Mouse (Mus musculus) Patski (cell line): ENCODE measurements around the gene Ccdc136. TPM values are rescaled to one million over a fixed set of nuclear protein-coding genes. Genes with fewer than 3 reads are reported as not detected.
A peak's percentile ranks its signal among the peaks of the same experiment; 100 is the strongest.
"Not testable (repeated sequence)": the region's sequence is repeated elsewhere in the genome, so short reads cannot be mapped to it uniquely, and the experiment has no call there.

Experiments used
- ATAC-seq: fragments of 100-300 bp; one replicate; pipeline ENCODE4 v1.8.0; 2021
- CTCF ChIA-PET: fragments of 350-600 bp; sonication (Branson Sonifier 250); formaldehyde crosslinking; loops from one replicate; lab custom pipeline; 2022; ENCODE audit warnings: inconsistent platforms; lab: Charles Lee
- POLR2A ChIA-PET: fragments of 350-600 bp; sonication (Branson Sonifier 250); formaldehyde crosslinking; loops from one replicate; lab custom pipeline; 2022; ENCODE audit warnings: antibody characterized with exemption, inconsistent platforms; lab: Charles Lee
- DNase-seq: peaks from one replicate; pipeline ENCODE4 v3.0.0-alpha.2; 2011; ENCODE audit warnings: low read depth, low spot score
- H3K27me3 ChIP-seq: fragments of 371-371 bp; one replicate; pipeline ENCODE4 v1.5.1; 2021
- CTCF ChIP-seq: fragments of 100-300 bp; IDR thresholded peaks from one replicate; pipeline ENCODE4 v1.5.1; 2021
- in situ Hi-C: fragments of 300-500 bp; cut with MboI; formaldehyde crosslinking; loops from 3 replicates; pipeline ENCODE4 v1.11.1; 2018; ENCODE audit warnings: low pct_unique_long_range_greater_than_20kb, mixed read lengths
- polyA plus RNA-seq: library from polyadenylated mRNA; unstranded; gene quantifications from one replicate; pipeline ENCODE4 v1.2.3, GENCODE M21; 2021

The Ccdc136 gene
- polyA plus RNA-seq, 1 experiment from 2014 or later, result 27.6 TPM

- peak; percentile 83 for DNase-seq
- ATAC-seq, result peak; percentile 89
- ChIA-PET CTCF (interaction anchor here (1.2 kb wide), 1 partner anchor 14 kb away, joined by 3 read pairs; the partner anchor contains the start of gene Calu), POLR2A (interaction anchor here (0.7 kb wide), 1 partner anchor 11 kb away, joined by 3 read pairs; no protein-coding TSS in a partner anchor)
- no peaks in the 10 kb centered on the region for H3K27me3 ChIP-seq
- in situ Hi-C loops, result no loop called here
- peak; percentile 83 for TF ChIP-seq CTCF
These were observed 33.6 kb upstream of the Ccdc136 start for GRCm38 (mm10) chr6:29362246-29363128.

GRCm38 (mm10) chr6:29363129-29363515 is 33.0 kb upstream of the Ccdc136 start:
- no peak for TF ChIP-seq CTCF
- ChIA-PET POLR2A (interaction anchor here (0.7 kb wide), 1 partner anchor 10 kb away, joined by 3 read pairs; no protein-coding TSS in a partner anchor), CTCF (interaction anchor here (1.2 kb wide), 1 partner anchor 15 kb away, joined by 3 read pairs; the partner anchor contains the start of gene Calu)
- DNase-seq (no peak), ATAC-seq (no peak)
- in situ Hi-C loops, result no loop called here
- H3K27me3 ChIP-seq, result no peaks in the 10 kb centered on the region

GRCm38 (mm10) chr6:29365277-29365676 is 30.8 kb upstream of the Ccdc136 start:
- ChIA-PET POLR2A (interaction anchor here (0.6 kb wide), 1 partner anchor 277 kb away, joined by 3 read pairs; no protein-coding TSS in a partner anchor), CTCF (interaction anchor here (1.2 to 1.8 kb wide), 2 partner anchors 9 to 11 kb away, joined by 3 to 4 read pairs; no protein-coding TSS in a partner anchor)
- DNase-seq (no peak), ATAC-seq (no peak)
- no peak for TF ChIP-seq CTCF
- in situ Hi-C loops, result no loop called here
- no peaks in the 10 kb centered on the region for H3K27me3 ChIP-seq

DNA sequence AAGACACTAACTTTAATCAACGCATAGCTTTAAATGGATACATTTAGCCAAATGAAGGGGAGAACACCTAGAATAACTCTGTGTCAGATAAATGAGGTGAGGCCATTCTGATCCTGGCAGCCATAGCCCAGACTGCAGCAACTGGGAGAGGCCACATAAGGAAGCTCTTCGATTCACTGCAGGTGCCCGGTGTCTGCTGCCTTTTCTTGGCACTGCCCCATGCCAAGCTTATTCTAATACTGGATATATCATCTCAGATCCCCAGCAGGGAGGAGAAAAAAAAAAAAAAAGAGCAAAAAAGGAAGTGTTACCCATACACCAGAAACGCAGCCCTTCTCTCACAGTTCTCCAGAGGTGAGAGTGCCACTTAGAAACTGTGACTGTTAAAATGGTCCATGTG is 18.7 kb upstream of the Ccdc136 start:
- CTCF ChIA-PET, result interaction anchor here (1.2 kb wide), 1 partner anchor 18 kb away, joined by 3 read pairs; no protein-coding TSS in a partner anchor
- POLR2A ChIA-PET, result no interaction called here
- in situ Hi-C loops, result no loop called here
- DNase-seq (no peak), ATAC-seq (no peak)
- TF ChIP-seq CTCF, result no peak
- H3K27me3 ChIP-seq, result no peaks in the 10 kb centered on the region

DNA sequence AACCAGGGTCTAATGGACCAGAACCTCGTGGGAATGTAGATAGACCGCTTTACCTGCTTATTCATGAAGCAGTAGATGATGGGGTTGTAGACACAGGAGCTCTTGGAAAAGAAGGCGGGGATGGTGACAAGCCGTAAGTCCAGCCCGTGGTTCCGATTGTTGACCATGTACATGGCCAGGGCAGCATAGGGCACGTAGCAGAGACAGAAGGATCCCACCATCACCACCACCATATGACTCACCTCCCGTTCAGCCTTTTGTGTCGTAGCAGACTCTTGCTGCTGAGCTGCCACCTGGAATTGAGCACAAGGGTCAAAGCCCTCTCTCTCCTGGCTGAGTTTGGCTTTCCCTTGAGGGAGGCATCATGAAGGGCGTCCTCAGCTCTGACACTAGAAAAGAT is 17.4 kb upstream of the Ccdc136 start:
- in situ Hi-C loops, result no loop called here
- POLR2A ChIA-PET, result no interaction called here

GRCm38 (mm10) chr6:29379954-29380353 is 16.2 kb upstream of the Ccdc136 start:
- in situ Hi-C loops, result no loop called here
- DNase-seq (no peak), ATAC-seq (no peak)
- no peaks in the 10 kb centered on the region for H3K27me3 ChIP-seq
- POLR2A ChIA-PET, result no interaction called here
- CTCF ChIA-PET, result no interaction called here
- TF ChIP-seq CTCF, result no peak

More for the DNA sequence above, 17.4 kb upstream of the Ccdc136 start:
- DNase-seq (no peak), ATAC-seq (no peak)
- H3K27me3 ChIP-seq, result no peaks in the 10 kb centered on the region
- CTCF ChIA-PET, result no interaction called here
- TF ChIP-seq CTCF, result no peak

DNA sequence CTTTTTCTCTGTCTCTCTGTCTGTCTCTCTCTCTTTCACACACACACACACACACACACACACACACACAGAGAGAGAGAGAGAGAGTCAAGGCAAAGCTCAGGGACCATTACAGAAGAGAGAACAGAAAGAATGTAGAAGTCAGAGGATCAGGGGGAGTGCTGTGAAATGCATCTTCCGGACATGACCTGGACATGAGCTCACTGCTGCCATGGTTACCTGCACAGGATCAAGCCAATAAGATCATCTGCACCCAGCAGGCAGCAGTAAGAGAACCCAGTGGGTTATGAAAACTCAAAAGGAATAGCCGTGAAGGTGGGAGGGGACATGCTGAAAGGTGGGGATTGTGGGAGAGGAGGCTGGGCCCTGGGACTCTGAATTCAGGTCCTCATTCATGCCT is 13.7 kb upstream of the Ccdc136 start:
- in situ Hi-C loops, result no loop called here
- DNase-seq, result no peak
- ATAC-seq, result peak; percentile 54
- no peaks in the 10 kb centered on the region for H3K27me3 ChIP-seq
- ChIA-PET POLR2A (no interaction called here), CTCF (interaction anchor here (1.7 kb wide), 1 partner anchor 36 kb away, joined by 4 read pairs; no protein-coding TSS in a partner anchor)
- no peak for TF ChIP-seq CTCF

GRCm38 (mm10) chr6:29388052-29388518 is 8.0 kb upstream of the Ccdc136 start, which contains the start of gene Opn1sw:
Gene Opn1sw (minus strand): TSS chr6:29388468.
- in situ Hi-C loops, result no loop called here
- no peaks in the 10 kb centered on the region for H3K27me3 ChIP-seq
- no peak for TF ChIP-seq CTCF
- POLR2A ChIA-PET, result interaction anchor here (0.5 kb wide), 1 partner anchor 275 kb away, joined by 4 read pairs; no protein-coding TSS in a partner anchor
- ATAC-seq (no peak), DNase-seq (no peak)
- CTCF ChIA-PET, result interaction anchor here (0.9 kb wide), 1 partner anchor 370 kb away, joined by 3 read pairs; no protein-coding TSS in a partner anchor

DNA sequence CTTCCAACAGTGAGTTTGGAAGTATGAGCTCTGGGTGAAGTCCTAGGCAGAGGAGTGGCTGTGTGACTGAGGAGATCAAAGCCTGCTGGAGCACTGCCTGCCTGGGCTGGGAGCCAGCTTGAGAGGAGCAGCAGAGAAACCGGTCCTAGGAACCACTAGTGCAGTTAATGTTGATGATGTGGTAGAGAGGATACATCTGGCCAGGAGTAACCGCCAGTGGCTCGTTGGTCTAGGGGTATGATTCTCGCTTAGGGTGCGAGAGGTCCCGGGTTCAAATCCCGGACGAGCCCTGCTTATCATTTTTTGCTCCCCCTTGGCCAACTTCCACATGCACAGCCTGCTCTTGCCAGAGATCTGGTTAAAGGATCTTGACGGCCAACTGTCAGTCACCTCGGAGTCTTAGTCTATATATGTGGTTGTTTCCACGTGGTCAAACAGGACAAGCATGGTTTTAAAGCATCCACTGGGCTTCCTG is 7.5 kb upstream of the Ccdc136 start:
- ChIA-PET CTCF (no interaction called here), POLR2A (interaction anchor here (0.5 kb wide), 1 partner anchor 274 kb away, joined by 4 read pairs; no protein-coding TSS in a partner anchor)
- in situ Hi-C loops, result no loop called here
- DNase-seq (peak; percentile 28), ATAC-seq (peak; percentile 52)
- no peaks in the 10 kb centered on the region for H3K27me3 ChIP-seq
- no peak for TF ChIP-seq CTCF

GRCm38 (mm10) chr6:29389425-29389824 is 6.7 kb upstream of the Ccdc136 start:
- ChIA-PET CTCF (no interaction called here), POLR2A (no interaction called here)
- DNase-seq, result no peak
- no peaks in the 10 kb centered on the region for H3K27me3 ChIP-seq
- TF ChIP-seq CTCF, result no peak
- in situ Hi-C loops, result no loop called here
- no peak for ATAC-seq

DNA sequence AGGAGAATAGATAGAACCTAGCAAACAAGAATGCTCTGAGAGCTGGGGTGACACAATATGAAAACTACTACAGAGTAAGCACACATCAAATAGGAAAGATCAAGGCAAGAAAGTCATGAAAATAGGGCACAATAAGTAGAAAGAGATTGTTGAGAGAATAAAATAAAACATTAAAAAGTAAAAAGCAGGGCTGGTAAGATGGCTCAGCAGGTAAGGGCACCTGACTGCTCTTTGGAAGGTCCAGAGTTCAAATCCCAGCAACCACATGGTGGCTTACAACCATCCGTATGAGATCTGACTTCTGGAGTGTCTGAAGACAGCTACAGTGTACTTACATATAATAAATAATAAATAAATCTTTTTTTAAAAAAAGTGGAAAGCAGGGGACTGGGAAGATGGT is 5.6 kb upstream of the Ccdc136 start:
- POLR2A ChIA-PET, DNase-seq, H3K27me3 ChIP-seq, CTCF ChIA-PET, ATAC-seq: not testable (repeated sequence)
- in situ Hi-C loops, result loop anchor here (5.0 kb wide), 2 partner anchors 92 to 262 kb away; no protein-coding TSS in a partner anchor

GRCm38 (mm10) chr6:29391241-29391640 is 4.9 kb upstream of the Ccdc136 start:
- CTCF ChIA-PET, result interaction anchor here (1.9 kb wide), 1 partner anchor 20 kb away, joined by 6 read pairs; no protein-coding TSS in a partner anchor
- H3K27me3 ChIP-seq, ATAC-seq, DNase-seq: not testable (repeated sequence)
- in situ Hi-C loops, result loop anchor here (5.0 kb wide), 2 partner anchors 91 to 261 kb away; no protein-coding TSS in a partner anchor
- POLR2A ChIA-PET, result interaction anchor here (0.7 kb wide), 1 partner anchor 231 kb away, joined by 5 read pairs; no protein-coding TSS in a partner anchor
